Mouse (Mus musculus): ENCODE data around the gene Oas3.

Gene Oas3

GRCm38 (mm10) chr5:120752786-120753185, 24.7 kb downstream of the Oas3 start:
- 83% methylated on average over 3 of the region's 3 CpGs for WGBS

GRCm38 (mm10) chr5:120751206-120751605, 26.3 kb downstream of the Oas3 start:
- 84% methylated on average over 3 of the region's 3 CpGs for WGBS

- 55% methylated on average over 5 of the region's 5 CpGs for whole genome bisulfite sequencing
Observed at GRCm38 (mm10) chr5:120749688-120750087, 27.8 kb downstream of the Oas3 start, which contains the start of gene Oas2. Gene Oas2, minus strand, starts transcription at chr5:120749853.

- 7% methylated on average over 5 of the region's 5 CpGs for WGBS
Observed at GRCm38 (mm10) chr5:120746451-120746850, 31.0 kb downstream of the Oas3 start.

- 39% methylated on average over 4 of the region's 4 CpGs for WGBS
Observed at GRCm38 (mm10) chr5:120742125-120742524, 35.3 kb downstream of the Oas3 start.

- WGBS = 54% methylated on average over 14 of the region's 14 CpGs
Observed at GRCm38 (mm10) chr5:120734380-120734990, 43.0 kb downstream of the Oas3 start.

GRCm38 (mm10) chr5:120733696-120734095, 43.8 kb downstream of the Oas3 start:
- 94% methylated on average over 3 of the region's 3 CpGs for WGBS

GRCm38 (mm10) chr5:120732740-120733139, 44.7 kb downstream of the Oas3 start:
- WGBS = 58% methylated on average over 1 of the region's 1 CpGs

GRCm38 (mm10) chr5:120729319-120729718, 48.1 kb downstream of the Oas3 start:
- WGBS = 22% methylated on average over 10 of the region's 10 CpGs

- 50% methylated on average over 12 of the region's 12 CpGs for WGBS
Observed at GRCm38 (mm10) chr5:120725811-120726455, 51.5 kb downstream of the Oas3 start.

- WGBS = 58% methylated on average over 7 of the region's 7 CpGs
Observed at GRCm38 (mm10) chr5:120721005-120721404, 56.5 kb downstream of the Oas3 start.

GRCm38 (mm10) chr5:120718600-120719378, 58.7 kb downstream of the Oas3 start:
- WGBS = 56% methylated on average over 15 of the region's 15 CpGs

GRCm38 (mm10) chr5:120717136-120717535, 60.3 kb downstream of the Oas3 start:
- 54% methylated on average over 10 of the region's 10 CpGs for WGBS

GRCm38 (mm10) chr5:120714314-120714713, 63.1 kb downstream of the Oas3 start:
- WGBS = 1% methylated on average over 16 of the region's 16 CpGs

GRCm38 (mm10) chr5:120712721-120713120, 64.7 kb downstream of the Oas3 start:
- 62% methylated on average over 8 of the region's 8 CpGs for WGBS

GRCm38 (mm10) chr5:120711827-120712226, 65.6 kb downstream of the Oas3 start, which contains the start of gene Dtx1:
Gene Dtx1, minus strand, starts transcription at chr5:120711927.
- WGBS = 27% methylated on average over 3 of the region's 3 CpGs

- under 1% methylated on average over 43 of the region's 43 CpGs for WGBS
Observed at GRCm38 (mm10) chr5:120711416-120711815, 66.0 kb downstream of the Oas3 start.

- 2% methylated on average over 32 of the region's 34 CpGs for WGBS
Observed at GRCm38 (mm10) chr5:120710826-120711248, 66.6 kb downstream of the Oas3 start.

GRCm38 (mm10) chr5:120710161-120710825, 67.2 kb downstream of the Oas3 start:
- 3% methylated on average over 40 of the region's 40 CpGs for WGBS

GRCm38 (mm10) chr5:120706976-120707375, 70.5 kb downstream of the Oas3 start:
- WGBS = 38% methylated on average over 13 of the region's 13 CpGs

GRCm38 (mm10) chr5:120706541-120706940, 70.9 kb downstream of the Oas3 start:
- 8% methylated on average over 16 of the region's 16 CpGs for WGBS

GRCm38 (mm10) chr5:120704421-120704820, 73.0 kb downstream of the Oas3 start:
- WGBS = 52% methylated on average over 6 of the region's 6 CpGs

All from cerebral cortex, adult 2 months (tissue).